Mouse (Mus musculus): ENCODE data around the gene Cabin1.

GRCm38 (mm10) chr10:75788277-75788676 is 24.1 kb upstream of the Cabin1 start:
- TF ChIP-seq CTCF (IDR thresholded peaks at IDR 0.05; ENCODE audit: control insufficient read depth, insufficient read depth, insufficient replicate concordance, low read depth, low read length) (no peak), POLR2A (IDR thresholded peaks at IDR 0.05; ENCODE audit: control insufficient read depth, low read depth, low read length) (no peak)
